In genomic region chr2:91086392-91087237, GRCm38 (mm10) we compare ENCODE assay signal across 20 mouse cellular contexts. TPM values are rescaled to one million over a fixed set of nuclear protein-coding genes. Genes with fewer than 3 reads are reported as not detected.
DNase-seq lines count a peak whose midpoint lies in the region; ATAC-seq and TF ChIP-seq lines count a peak whose summit lies in the region.
"Had no signal": no experiment of that assay in that cellular context is flagged by ENCODE, and none has a peak within 500 bp of the region (broad histone marks: within the 10 kb centered on the region; RNA-seq: fewer than 3 reads in every experiment).

No protein-coding gene starts in this region.

- no peak for ATAC-seq in lung, postnatal 0 days
- peak; percentile 27 for ATAC-seq in megakaryocyte progenitor cell, adult 5-6 weeks (replicated peaks; ENCODE audit: poor library complexity)
- no peak for ATAC-seq in inflammation-experienced regulatory T-cells, adult 6 months
- ATAC-seq: hindbrain, postnatal 0 days had no signal

- no peak for TF ChIP-seq POLR2A in bone marrow macrophage, adult 2 months (IDR thresholded peaks at IDR 0.05; ENCODE audit: borderline replicate concordance, low read depth, low read length)

- H3K27ac ChIP-seq in lung, postnatal 0 days (ENCODE audit: low read length), result no peak overlapping the region
- peak overlapping the region; percentile 99 for H3K27ac ChIP-seq in bone marrow macrophage, adult 2 months (ENCODE audit: insufficient read depth, low read depth, low read length)
- no peak overlapping the region for H3K27ac ChIP-seq in left cerebral cortex, adult 2 months
- H3K27ac ChIP-seq: forebrain, embryonic 12.5 days; hindbrain, postnatal 0 days; neural tube, embryonic 13.5 days had no signal

- TF ChIP-seq EP300 in lung, postnatal 0 days (IDR thresholded peaks at IDR 0.05), result no peak

- WGBS in lung, postnatal 0 days, result 75% methylated on average over 9 of the region's 9 CpGs

- intact Hi-C loops in heart, postnatal 36 days (cut with DNase I), result no loop called here
- intact Hi-C loops in left cerebral cortex, adult 2 months (cut with DNase I), result no loop called here

- H3K4me3 ChIP-seq in lung, postnatal 0 days (ENCODE audit: low read depth, low read length), result no peak overlapping the region
- peak overlapping the region; percentile 38 for H3K4me3 ChIP-seq in bone marrow macrophage, adult 2 months (ENCODE audit: insufficient read depth, low read length)
- no peak overlapping the region for H3K4me3 ChIP-seq in left cerebral cortex, adult 2 months
- H3K4me3 ChIP-seq: forebrain, embryonic 12.5 days; heart, embryonic 12.5 days; neural tube, embryonic 13.5 days had no signal

- no peak overlapping the region for H3K9ac ChIP-seq in lung, postnatal 0 days (replicated peaks; ENCODE audit: low read depth)
- H3K9ac ChIP-seq: forebrain, embryonic 12.5 days; heart, embryonic 12.5 days; neural tube, embryonic 13.5 days had no signal

- peak; percentile 95 for DNase-seq in heart, adult 11 months
- DNase-seq in heart, postnatal 36 days, result no peak
- DNase-seq in lung, postnatal 36 days, result peak; percentile 39
- no peak for DNase-seq in lung, postnatal 0 days (ENCODE audit: low spot score)
- DNase-seq in left cerebral cortex, adult 2 months (ENCODE audit: extremely low spot score in 1 of 2, low spot score in 2 of 2), result no peak
- DNase-seq: adrenal gland, postnatal 25 days; cerebellum, adult 9-11 months; embryo, embryonic 11 days; gastrocnemius, postnatal 36 days; kidney, adult 18-20 months; kidney, postnatal 25 days; lung, adult 2 months; right cerebral cortex, postnatal 14 days had no signal

- no peaks in the 10 kb centered on the region for H3K36me3 ChIP-seq in lung, postnatal 0 days (ENCODE audit: insufficient read depth, low read length)
- H3K36me3 ChIP-seq: forebrain, embryonic 12.5 days; heart, embryonic 12.5 days; neural tube, embryonic 13.5 days had no signal

- no peak for TF ChIP-seq CTCF in lung, postnatal 0 days (IDR thresholded peaks at IDR 0.05)
- TF ChIP-seq CTCF in bone marrow macrophage, adult 2 months (IDR thresholded peaks at IDR 0.05; ENCODE audit: low read depth, low read length), result no peak
- TF ChIP-seq CTCF in left cerebral cortex, adult 2 months (IDR thresholded peaks at IDR 0.05), result no peak

- H3K4me2 ChIP-seq in lung, postnatal 0 days (replicated peaks; ENCODE audit: low read depth, low read length), result no peak overlapping the region
- H3K4me2 ChIP-seq: forebrain, embryonic 12.5 days; heart, embryonic 12.5 days; neural tube, embryonic 13.5 days had no signal

- no peaks in the 10 kb centered on the region for H3K9me3 ChIP-seq in lung, postnatal 0 days (ENCODE audit: low read length)
- H3K9me3 ChIP-seq: forebrain, embryonic 12.5 days; heart, embryonic 12.5 days; neural tube, embryonic 13.5 days had no signal

- H3K4me1 ChIP-seq in lung, postnatal 0 days (ENCODE audit: insufficient read depth, low read depth, low read length), result no peaks in the 10 kb centered on the region
- H3K4me1 ChIP-seq in bone marrow macrophage, adult 2 months (ENCODE audit: control insufficient read depth, insufficient read depth, low read length), result peaks cover 68% of the 10 kb centered on the region
- H3K4me1 ChIP-seq: heart, embryonic 12.5 days; neural tube, embryonic 13.5 days had no signal

- no peaks in the 10 kb centered on the region for H3K27me3 ChIP-seq in lung, postnatal 0 days (replicated peaks; ENCODE audit: insufficient read depth, low read length)
- H3K27me3 ChIP-seq: forebrain, embryonic 12.5 days; heart, embryonic 12.5 days; neural tube, embryonic 13.5 days had no signal

RNA-seq across cellular contexts. Expression of gene Spi1, which starts 4.4 kb away (rescaled TPM):
- 1 to 10 TPM; 4.2 to 6.2 TPM for total RNA-seq in heart, postnatal 36 days (2021)
- 23.9 and 24.2 TPM in 2 replicates for polyA plus RNA-seq in lung, postnatal 0 days (2015; fragmentation: Nextera tagmentation; extraction: Ambion mirVana)
- polyA plus RNA-seq in bone marrow macrophage, adult 2 months (2012; ENCODE audit: insufficient read depth, insufficient read length, missing spikeins), result 464 and 487 TPM in 2 replicates
- 182 and 235 TPM in 2 replicates for total RNA-seq in megakaryocyte progenitor cell, adult 5-6 weeks (2015)
- 82.5 and 97.3 TPM in 2 replicates for total RNA-seq in megakaryocyte progenitor cell, adult 5-6 weeks (2017)
- total RNA-seq in left cerebral cortex, adult 2 months (2021), result 1 to 10 TPM; 3.4 to 4.8 TPM
- polyA plus RNA-seq in inflammation-experienced regulatory T-cells, adult 6 months (2017; shearing (Covaris generic)), result under 1 TPM in 1 of 3 experiments, not detected in 2; 0.68 TPM

RNA-seq across cellular contexts. Expression of gene Slc39a13, which starts 16.4 kb away (rescaled TPM):
- 10 to 100 TPM; 21.7 to 24.2 TPM for total RNA-seq in heart, postnatal 36 days (2021)
- 32.6 and 34.4 TPM in 2 replicates for polyA plus RNA-seq in lung, postnatal 0 days (2015; fragmentation: Nextera tagmentation; extraction: Ambion mirVana)
- polyA plus RNA-seq in bone marrow macrophage, adult 2 months (2012; ENCODE audit: insufficient read depth, insufficient read length, missing spikeins), result 47.0 and 55.1 TPM in 2 replicates
- 9.2 and 14.8 TPM in 2 replicates for total RNA-seq in megakaryocyte progenitor cell, adult 5-6 weeks (2015)
- total RNA-seq in megakaryocyte progenitor cell, adult 5-6 weeks (2017), result 7.0 and 8.9 TPM in 2 replicates
- 10 to 100 TPM; 30.1 to 32.3 TPM for total RNA-seq in left cerebral cortex, adult 2 months (2021)
- polyA plus RNA-seq in inflammation-experienced regulatory T-cells, adult 6 months (2017; shearing (Covaris generic)), result 10 to 100 TPM; 18.5 to 28.5 (median 23.3) TPM

RNA-seq across cellular contexts. Expression of gene Mybpc3, which starts 31.3 kb away (rescaled TPM):
- total RNA-seq in heart, postnatal 36 days (2021), result 1,000 to 10,000 TPM; 1,434 to 1,723 TPM
- 4.7 and 6.5 TPM in 2 replicates for polyA plus RNA-seq in lung, postnatal 0 days (2015; fragmentation: Nextera tagmentation; extraction: Ambion mirVana)
- 0.19 TPM in 1 of 2 replicates, not detected in the other for polyA plus RNA-seq in bone marrow macrophage, adult 2 months (2012; ENCODE audit: insufficient read depth, insufficient read length, missing spikeins)
- 0.17 TPM in 1 of 2 replicates, not detected in the other for total RNA-seq in megakaryocyte progenitor cell, adult 5-6 weeks (2015)
- 0.20 TPM in 1 of 2 replicates, not detected in the other for total RNA-seq in megakaryocyte progenitor cell, adult 5-6 weeks (2017)
- total RNA-seq in left cerebral cortex, adult 2 months (2021), result under 1 TPM; 0.33 to 0.43 TPM
- polyA plus RNA-seq in inflammation-experienced regulatory T-cells, adult 6 months (2017; shearing (Covaris generic)), result not detected
- total RNA-seq: adrenal gland, postnatal 25 days; gastrocnemius, postnatal 36 days had no signal

RNA-seq across cellular contexts. Expression of gene Psmc3, which starts 32.8 kb away (rescaled TPM):
- 100 to 1,000 TPM; 211 to 237 TPM for total RNA-seq in heart, postnatal 36 days (2021)
- 181 and 186 TPM in 2 replicates for polyA plus RNA-seq in lung, postnatal 0 days (2015; fragmentation: Nextera tagmentation; extraction: Ambion mirVana)
- 103 and 124 TPM in 2 replicates for polyA plus RNA-seq in bone marrow macrophage, adult 2 months (2012; ENCODE audit: insufficient read depth, insufficient read length, missing spikeins)
- total RNA-seq in megakaryocyte progenitor cell, adult 5-6 weeks (2015), result 102 and 103 TPM in 2 replicates
- total RNA-seq in megakaryocyte progenitor cell, adult 5-6 weeks (2017), result 310 and 320 TPM in 2 replicates
- total RNA-seq in left cerebral cortex, adult 2 months (2021), result 100 to 1,000 TPM; 205 to 207 TPM
- polyA plus RNA-seq in inflammation-experienced regulatory T-cells, adult 6 months (2017; shearing (Covaris generic)), result 100 to 1,000 TPM; 197 to 219 (median 204) TPM

RNA-seq across cellular contexts. Expression of gene Rapsn, which starts 51.2 kb away (rescaled TPM):
- total RNA-seq in heart, postnatal 36 days (2021), result 10 to 100 TPM; 16.9 to 17.8 TPM
- polyA plus RNA-seq in lung, postnatal 0 days (2015; fragmentation: Nextera tagmentation; extraction: Ambion mirVana), result 0.84 and 1.8 TPM in 2 replicates
- polyA plus RNA-seq in bone marrow macrophage, adult 2 months (2012; ENCODE audit: insufficient read depth, insufficient read length, missing spikeins), result 9.3 and 10.3 TPM in 2 replicates
- total RNA-seq in megakaryocyte progenitor cell, adult 5-6 weeks (2015), result 1.8 and 4.1 TPM in 2 replicates
- 2.7 and 3.4 TPM in 2 replicates for total RNA-seq in megakaryocyte progenitor cell, adult 5-6 weeks (2017)
- under 1 TPM; 0.44 to 0.57 TPM for total RNA-seq in left cerebral cortex, adult 2 months (2021)
- 1 to 10 TPM; 2.0 to 4.7 (median 4.6) TPM for polyA plus RNA-seq in inflammation-experienced regulatory T-cells, adult 6 months (2017; shearing (Covaris generic))
- total RNA-seq: hindbrain, postnatal 0 days had no signal

Comparison
In these comparisons a context has a peak if more than half of its experiments do, and no peak if none do; other contexts are left out.
1. DNase-seq: peak in heart, adult 11 months (single experiment) and lung, postnatal 36 days (single experiment); none in heart, postnatal 36 days (0 of 2), lung, postnatal 0 days (single experiment) and left cerebral cortex, adult 2 months (0 of 2).
2. RNA of gene Spi1, which starts 4.4 kb away (total RNA-seq): 82.5 to 235 TPM in megakaryocyte progenitor cell, adult 5-6 weeks; 4.2 to 6.2 TPM in heart, postnatal 36 days and 3.4 to 4.8 TPM in left cerebral cortex, adult 2 months; every median in the first group is over 10 times any median in the second.
3. RNA of gene Mybpc3, which starts 31.3 kb away (total RNA-seq): 1,434 to 1,723 TPM in heart, postnatal 36 days; 0.33 to 0.43 TPM in left cerebral cortex, adult 2 months and 0.17 to 0.20 TPM in megakaryocyte progenitor cell, adult 5-6 weeks; every median in the first group is over 1,000 times any median in the second.